Mouse (Mus musculus): ENCODE measurements around the gene Dock9. TPM values are rescaled to one million over a fixed set of nuclear protein-coding genes. Genes with fewer than 3 reads are reported as not detected.

Gene Dock9
- polyA plus RNA-seq, 1 experiment from 2014 or later: 4.1 TPM

DNA sequence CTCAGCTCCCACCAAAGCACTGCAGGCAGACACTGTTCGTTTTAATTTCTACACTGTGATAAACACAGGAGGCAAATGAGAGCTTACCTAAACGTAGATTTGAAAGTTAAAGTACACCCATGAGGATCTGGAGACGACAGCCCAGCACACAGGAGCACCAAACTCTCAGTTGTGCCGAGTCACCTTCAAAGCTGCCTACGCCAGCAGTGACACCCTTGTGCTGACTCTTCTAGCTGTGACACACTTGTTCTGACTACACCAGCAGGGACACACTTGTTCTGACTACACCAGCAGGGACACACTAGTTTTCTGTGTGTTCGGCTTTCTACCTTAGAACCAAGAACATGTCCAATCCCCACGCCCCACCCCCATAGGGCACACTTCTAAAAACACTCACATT lies 110.4 kb downstream of the Dock9 start:
- H3K27ac ChIP-seq (replicated peaks): no peak overlapping the region
- 88% methylated on average over 7 of the region's 7 CpGs for WGBS
- peaks cover 21% of the 10 kb centered on the region for H3K4me1 ChIP-seq
- no peaks in the 10 kb centered on the region for H3K36me3 ChIP-seq (replicated peaks)
- no peaks in the 10 kb centered on the region for H3K9me3 ChIP-seq
- no peaks in the 10 kb centered on the region for H3K27me3 ChIP-seq (replicated peaks; ENCODE audit: low read depth, poor library complexity, severe bottlenecking)
- H3K4me3 ChIP-seq: no peak overlapping the region
- DNase-seq (ENCODE audit: low spot score): no peak

DNA sequence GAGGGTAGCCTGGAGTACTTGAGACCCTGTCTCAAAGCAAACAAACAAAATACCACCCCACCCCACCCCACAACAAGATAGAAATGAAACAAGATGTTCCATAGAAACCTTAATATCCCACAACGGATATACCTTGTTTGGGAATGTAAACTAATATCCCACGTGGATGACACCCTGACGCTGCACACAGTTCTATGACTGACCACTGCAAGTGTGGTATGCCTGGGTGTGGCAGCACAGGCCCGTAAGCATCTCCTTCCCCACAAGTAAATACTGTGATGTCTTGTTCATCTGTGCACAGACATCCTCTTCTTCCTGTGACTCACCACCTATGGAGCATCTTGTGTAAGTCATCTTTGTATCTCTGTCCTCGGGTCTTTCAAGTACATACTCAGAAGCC lies 118.7 kb downstream of the Dock9 start:
- DNase-seq (ENCODE audit: low spot score): no peak
- WGBS: 85% methylated on average over 5 of the region's 5 CpGs
- Histone ChIP-seq H3K9me3 (no peaks in the 10 kb centered on the region), H3K27ac (replicated peaks) (no peak overlapping the region), H3K4me1 (peaks cover 37% of the 10 kb centered on the region), H3K4me3 (no peak overlapping the region), H3K27me3 (replicated peaks; ENCODE audit: low read depth, poor library complexity, severe bottlenecking) (no peaks in the 10 kb centered on the region), H3K36me3 (replicated peaks) (no peaks in the 10 kb centered on the region)

DNA sequence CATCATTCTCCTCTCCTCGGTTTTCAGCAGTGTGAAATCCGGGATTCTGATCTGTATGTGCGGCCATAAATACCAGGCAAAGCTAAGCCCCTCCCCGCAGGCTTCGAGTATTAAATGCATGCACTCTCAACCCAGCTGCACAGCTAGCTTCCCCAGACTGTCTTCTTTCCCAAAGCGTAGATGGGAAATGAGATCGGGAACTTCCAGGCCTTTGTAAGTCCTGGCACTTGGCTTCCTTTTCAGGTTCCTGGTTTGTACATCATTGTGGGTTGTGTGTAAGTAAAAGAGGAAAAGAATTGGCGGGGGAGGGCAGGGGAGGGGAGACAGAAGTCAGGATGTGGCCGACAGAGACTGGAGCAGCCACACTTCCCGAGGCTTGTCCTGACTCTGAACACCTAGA lies 119.2 kb downstream of the Dock9 start:
- Histone ChIP-seq H3K36me3 (replicated peaks) (no peaks in the 10 kb centered on the region), H3K9me3 (0 out of 2 replicates have a peak, but pooled peaks cover under 1% of the 10 kb centered on the region), H3K4me3 (no peak overlapping the region), H3K4me1 (peaks cover 37% of the 10 kb centered on the region), H3K27ac (replicated peaks) (no peak overlapping the region), H3K27me3 (replicated peaks; ENCODE audit: low read depth, poor library complexity, severe bottlenecking) (no peaks in the 10 kb centered on the region)
- no peak for DNase-seq (ENCODE audit: low spot score)
- WGBS: 75% methylated on average over 10 of the region's 10 CpGs

DNA sequence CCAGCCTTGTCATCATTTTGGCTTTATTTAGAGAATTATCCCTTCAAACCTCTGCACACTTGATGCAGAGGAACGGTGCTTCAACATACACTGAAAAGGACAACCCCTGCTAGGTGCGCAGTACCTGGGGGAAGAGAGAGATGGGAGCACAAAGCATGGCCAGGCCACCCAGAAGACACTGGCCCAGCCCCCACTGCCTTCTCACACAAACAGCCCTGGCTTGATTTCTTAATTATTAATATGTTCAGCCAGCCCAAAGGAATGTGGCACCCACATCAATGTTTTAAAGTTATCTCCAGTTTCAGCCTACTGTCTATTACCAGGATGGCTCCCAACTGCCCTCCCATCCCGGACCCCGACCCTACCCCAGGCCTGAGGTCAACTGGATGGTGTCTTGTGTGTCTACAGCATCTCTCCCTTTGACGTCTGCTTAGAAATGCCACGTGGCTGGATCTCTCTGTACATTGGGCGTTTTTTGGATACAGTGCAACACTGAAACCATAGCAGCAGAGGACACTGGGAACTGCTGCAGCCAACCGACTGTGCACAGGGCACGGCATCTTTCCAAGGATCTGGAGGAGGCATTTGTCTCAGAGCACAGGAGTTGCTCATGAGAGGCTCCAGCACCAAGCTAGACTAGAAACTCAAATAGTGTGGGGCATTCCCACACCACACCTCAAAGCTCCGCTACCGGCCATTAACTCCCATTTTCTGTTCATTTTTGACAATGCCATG lies 120.9 kb downstream of the Dock9 start:
- peak overlapping the region; percentile 74; the same call in 1 of the 2 replicates for H3K27ac ChIP-seq (replicated peaks)
- no peak overlapping the region for H3K4me3 ChIP-seq
- no peaks in the 10 kb centered on the region for H3K36me3 ChIP-seq (replicated peaks)
- H3K4me1 ChIP-seq: peaks cover 34% of the 10 kb centered on the region
- no peaks in the 10 kb centered on the region for H3K27me3 ChIP-seq (replicated peaks; ENCODE audit: low read depth, poor library complexity, severe bottlenecking)
- DNase-seq (ENCODE audit: low spot score): no peak
- H3K9me3 ChIP-seq: peaks cover 2% of the 10 kb centered on the region; the same call in 1 of the 2 replicates
- WGBS: 92% methylated on average over 11 of the region's 11 CpGs

DNA sequence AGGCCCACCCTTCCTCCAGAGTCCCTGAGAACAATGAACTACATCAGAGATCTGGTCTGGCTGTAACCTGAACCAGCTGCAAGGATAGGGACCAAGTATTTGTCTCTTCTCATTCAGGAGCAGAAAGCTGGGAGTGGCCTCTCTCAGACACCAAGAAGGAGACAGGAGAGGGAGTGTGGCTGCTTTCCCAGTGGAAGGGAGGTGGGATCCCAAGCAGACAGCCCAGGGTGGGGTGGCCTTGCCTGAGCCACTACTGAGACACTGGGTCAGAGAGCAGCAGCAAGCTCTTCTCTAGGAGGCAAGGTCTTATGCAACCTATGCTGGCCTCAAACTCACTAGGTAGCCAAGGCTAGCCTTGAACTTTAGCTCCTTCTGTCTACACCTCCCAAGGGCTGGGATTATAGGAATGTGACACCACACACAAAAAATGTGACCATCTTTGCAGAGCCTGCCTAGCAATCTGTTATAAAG lies 121.5 kb downstream of the Dock9 start:
- Histone ChIP-seq H3K36me3 (replicated peaks) (no peaks in the 10 kb centered on the region), H3K27me3 (replicated peaks; ENCODE audit: low read depth, poor library complexity, severe bottlenecking) (no peaks in the 10 kb centered on the region), H3K4me3 (no peak overlapping the region), H3K4me1 (peaks cover 34% of the 10 kb centered on the region), H3K9me3 (peaks cover 2% of the 10 kb centered on the region; the same call in 1 of the 2 replicates), H3K27ac (replicated peaks) (peak overlapping the region; percentile 74)
- no peak for DNase-seq (ENCODE audit: low spot score)

DNA sequence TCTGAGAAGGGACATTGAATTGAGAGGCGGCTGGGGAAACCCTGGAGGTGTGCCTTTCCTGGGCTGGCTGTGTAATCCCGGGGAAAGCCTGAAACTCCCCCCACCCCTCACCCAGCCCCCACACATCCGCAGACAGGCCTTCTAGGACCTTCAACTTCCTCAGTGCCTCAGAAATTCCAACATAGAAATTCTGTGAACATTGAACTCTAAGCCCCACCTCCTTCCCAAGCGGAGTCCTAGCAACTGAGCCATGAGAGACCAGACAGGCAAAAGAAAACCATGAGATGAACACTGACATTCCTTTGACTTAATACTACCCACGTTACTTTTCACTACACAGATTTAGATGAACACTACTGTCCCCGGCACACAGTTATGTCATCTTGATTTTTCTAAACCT lies 122.1 kb downstream of the Dock9 start:
- WGBS: 25% methylated on average over 6 of the region's 6 CpGs
- Histone ChIP-seq H3K27ac (replicated peaks) (peak overlapping the region; percentile 30; the same call in 1 of the 2 replicates), H3K4me3 (no peak overlapping the region), H3K27me3 (replicated peaks; ENCODE audit: low read depth, poor library complexity, severe bottlenecking) (no peaks in the 10 kb centered on the region), H3K36me3 (replicated peaks) (no peaks in the 10 kb centered on the region), H3K9me3 (peaks cover 2% of the 10 kb centered on the region; the same call in 1 of the 2 replicates), H3K4me1 (peaks cover 34% of the 10 kb centered on the region)
- peak; percentile 54 for DNase-seq (ENCODE audit: low spot score)

DNA sequence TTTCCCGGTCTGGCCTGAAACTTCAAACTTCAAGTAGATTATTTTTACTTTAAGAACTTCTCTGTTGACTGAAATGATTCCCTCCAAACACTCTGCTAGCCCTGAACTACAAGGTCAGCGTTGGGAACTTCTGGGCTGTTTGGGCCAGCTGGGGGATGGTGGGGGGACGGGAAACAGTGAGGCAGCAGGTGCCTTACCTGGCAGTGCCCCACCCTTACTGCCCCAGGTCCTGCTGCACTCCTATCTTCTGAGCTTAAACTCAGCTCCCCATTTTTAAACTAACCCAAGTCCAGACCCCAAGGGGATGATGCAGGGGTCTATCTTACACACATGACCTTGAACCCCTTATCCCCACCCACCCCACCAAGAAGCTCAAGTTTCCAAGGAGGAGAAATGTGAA lies 122.5 kb downstream of the Dock9 start:
- 61% methylated on average over 3 of the region's 3 CpGs for WGBS
- Histone ChIP-seq H3K4me3 (no peak overlapping the region), H3K27me3 (replicated peaks; ENCODE audit: low read depth, poor library complexity, severe bottlenecking) (no peaks in the 10 kb centered on the region), H3K27ac (replicated peaks) (peak overlapping the region; percentile 30; the same call in 1 of the 2 replicates), H3K9me3 (peaks cover 2% of the 10 kb centered on the region; the same call in 1 of the 2 replicates), H3K36me3 (replicated peaks) (no peaks in the 10 kb centered on the region), H3K4me1 (peaks cover 34% of the 10 kb centered on the region)
- DNase-seq (ENCODE audit: low spot score): no peak

DNA sequence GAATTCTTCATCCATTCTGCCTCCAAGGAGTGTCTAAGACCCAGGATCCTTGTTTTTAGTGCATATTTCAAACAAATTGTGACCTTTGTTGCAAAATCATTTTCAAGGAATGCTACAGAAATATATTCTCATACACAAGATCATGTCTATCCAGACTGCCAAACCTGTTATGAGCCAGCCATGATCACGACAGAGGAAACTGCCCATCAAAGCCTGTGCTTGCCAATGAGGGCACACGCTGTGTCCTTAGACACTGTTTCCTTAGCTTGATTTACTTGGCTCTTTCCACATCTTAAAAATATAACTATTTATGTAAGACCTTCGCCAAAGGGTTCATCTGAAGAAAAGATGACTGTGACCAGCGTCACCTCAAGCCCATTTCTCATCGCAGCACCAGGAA lies 127.6 kb downstream of the Dock9 start:
- Histone ChIP-seq H3K9me3 (peaks cover 2% of the 10 kb centered on the region; the same call in 1 of the 2 replicates), H3K4me1 (peaks cover 3% of the 10 kb centered on the region), H3K4me3 (no peak overlapping the region), H3K27me3 (replicated peaks; ENCODE audit: low read depth, poor library complexity, severe bottlenecking) (no peaks in the 10 kb centered on the region), H3K36me3 (replicated peaks) (no peaks in the 10 kb centered on the region), H3K27ac (replicated peaks) (no peak overlapping the region)
- WGBS: 89% methylated on average over 5 of the region's 5 CpGs
- DNase-seq (ENCODE audit: low spot score): no peak

DNA sequence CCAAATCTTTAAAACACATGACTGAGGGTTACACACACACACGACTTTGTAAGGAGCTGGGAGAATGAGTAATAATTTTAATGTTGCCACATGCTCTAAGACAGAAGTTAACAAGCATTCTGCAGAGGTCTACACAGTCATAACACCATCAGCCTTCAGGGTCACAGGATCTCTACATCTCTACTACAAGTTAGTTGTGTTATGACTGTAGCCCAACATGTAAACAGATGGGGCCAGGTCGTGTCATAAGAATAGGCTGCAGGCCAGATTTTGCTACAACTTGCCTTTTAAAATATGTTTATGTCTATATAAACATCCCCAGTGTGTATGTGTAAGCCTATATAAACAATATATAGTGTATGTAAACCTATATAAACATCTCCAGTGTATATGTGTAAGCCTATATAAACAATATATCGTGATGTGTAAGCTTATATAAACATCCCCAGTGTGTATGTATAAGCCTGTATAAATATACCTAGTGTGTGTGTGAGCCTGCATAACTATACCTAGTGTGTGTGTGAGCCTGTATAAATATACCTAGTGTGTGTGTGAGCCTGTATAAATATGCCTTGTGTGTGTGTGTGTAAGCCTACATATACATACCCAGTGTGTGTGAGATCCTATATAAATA lies 130.9 kb downstream of the Dock9 start:
- DNase-seq (ENCODE audit: low spot score): no peak
- H3K27ac ChIP-seq (replicated peaks): no peak overlapping the region
- WGBS: 80% methylated on average over 3 of the region's 3 CpGs
- no peaks in the 10 kb centered on the region for H3K4me1 ChIP-seq
- H3K27me3 ChIP-seq (replicated peaks; ENCODE audit: low read depth, poor library complexity, severe bottlenecking): no peaks in the 10 kb centered on the region
- H3K36me3 ChIP-seq (replicated peaks): no peaks in the 10 kb centered on the region
- no peak overlapping the region for H3K4me3 ChIP-seq
- H3K9me3 ChIP-seq: no peaks in the 10 kb centered on the region

DNA sequence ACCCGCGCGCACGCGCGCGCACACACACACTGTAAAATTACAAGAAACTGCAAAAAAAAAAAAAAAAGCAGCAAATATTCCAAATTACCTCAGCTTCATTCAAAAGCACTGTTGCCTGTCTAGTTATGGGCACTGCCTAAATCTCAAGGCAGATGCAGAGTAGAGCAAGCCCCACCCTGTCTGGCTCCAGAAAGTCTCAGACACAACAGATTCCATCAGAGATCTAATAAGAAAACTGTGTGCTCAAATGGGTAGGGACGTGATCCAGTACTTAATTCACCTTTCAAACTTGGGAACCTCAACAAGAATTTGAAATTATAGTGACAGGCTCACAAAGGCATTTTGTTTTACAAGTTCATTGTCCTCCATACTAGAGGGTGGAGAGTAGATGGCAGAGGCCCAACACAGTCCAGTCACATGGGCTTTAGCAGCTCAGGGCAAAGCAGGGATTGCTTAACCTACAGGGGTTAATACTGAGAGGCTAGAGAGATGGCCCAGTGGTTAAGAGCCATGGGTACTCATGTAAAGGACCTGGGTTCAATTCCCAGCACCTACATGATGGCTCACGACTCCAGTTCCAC lies 131.9 kb downstream of the Dock9 start:
- H3K4me3 ChIP-seq: no peak overlapping the region
- H3K27ac ChIP-seq (replicated peaks): no peak overlapping the region
- WGBS: 95% methylated on average over 9 of the region's 9 CpGs
- no peaks in the 10 kb centered on the region for H3K9me3 ChIP-seq
- H3K4me1 ChIP-seq: peaks cover 3% of the 10 kb centered on the region; the same call in 1 of the 2 replicates
- H3K27me3 ChIP-seq (replicated peaks; ENCODE audit: low read depth, poor library complexity, severe bottlenecking): no peaks in the 10 kb centered on the region
- no peak for DNase-seq (ENCODE audit: low spot score)
- no peaks in the 10 kb centered on the region for H3K36me3 ChIP-seq (replicated peaks)

DNA sequence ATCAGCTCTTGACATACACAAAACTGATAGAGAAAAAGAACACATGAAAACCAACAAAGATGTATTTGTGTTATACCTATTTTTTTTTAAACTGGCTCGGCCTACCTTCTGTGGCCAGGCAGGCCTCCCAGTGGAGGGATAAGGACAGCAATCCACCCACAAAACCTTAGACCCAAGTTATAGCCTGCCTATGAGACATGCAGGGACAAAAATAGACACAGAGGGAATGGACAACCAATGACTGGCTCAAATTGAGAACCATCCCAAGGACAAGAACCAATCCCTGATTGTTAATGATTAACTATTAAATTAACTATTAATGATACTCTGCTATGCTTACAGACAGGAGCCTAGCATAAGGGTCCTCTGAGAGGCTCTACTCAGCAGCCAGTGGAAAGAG lies 133.7 kb downstream of the Dock9 start:
- no peak for DNase-seq (ENCODE audit: low spot score)
- 89% methylated on average over 1 of the region's 1 CpGs for WGBS
- H3K27me3 ChIP-seq (replicated peaks; ENCODE audit: low read depth, poor library complexity, severe bottlenecking): no peaks in the 10 kb centered on the region
- H3K4me1 ChIP-seq: peaks cover 8% of the 10 kb centered on the region; the same call in 1 of the 2 replicates
- H3K36me3 ChIP-seq (replicated peaks): no peaks in the 10 kb centered on the region
- H3K27ac ChIP-seq (replicated peaks): no peak overlapping the region
- H3K9me3 ChIP-seq: no peaks in the 10 kb centered on the region
- H3K4me3 ChIP-seq: no peak overlapping the region

DNA sequence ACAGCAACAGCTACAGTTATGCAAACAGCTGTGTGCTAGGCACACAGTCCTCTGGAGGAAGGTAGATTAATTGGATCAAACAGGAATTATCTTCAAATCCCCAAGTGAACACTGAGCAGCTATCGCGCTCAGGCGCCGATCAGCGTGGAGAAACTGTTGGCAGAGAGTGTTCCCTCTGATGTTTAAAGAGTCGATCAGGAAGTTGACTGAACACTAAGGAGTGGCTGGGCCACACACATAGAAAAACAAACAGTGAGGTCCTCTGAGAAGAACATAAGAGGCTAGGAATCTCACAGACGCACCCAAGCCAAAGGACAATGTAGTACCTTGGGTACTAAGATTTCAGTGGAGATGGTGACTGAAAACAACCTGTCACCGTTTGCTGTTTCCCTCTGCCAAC lies 136.7 kb downstream of the Dock9 start:
- Histone ChIP-seq H3K36me3 (replicated peaks) (peaks cover 3% of the 10 kb centered on the region; the same call in 1 of the 2 replicates), H3K27me3 (replicated peaks; ENCODE audit: low read depth, poor library complexity, severe bottlenecking) (no peaks in the 10 kb centered on the region), H3K4me1 (peaks cover 8% of the 10 kb centered on the region; the same call in 1 of the 2 replicates), H3K27ac (replicated peaks) (no peak overlapping the region), H3K9me3 (no peaks in the 10 kb centered on the region), H3K4me3 (no peak overlapping the region)
- WGBS: 58% methylated on average over 8 of the region's 8 CpGs
- DNase-seq (ENCODE audit: low spot score): no peak
